Mouse (Mus musculus): ENCODE measurements around the gene Pak3. TPM values are rescaled to one million over a fixed set of nuclear protein-coding genes. Genes with fewer than 3 reads are reported as not detected.

Gene Pak3
- polyA plus RNA-seq, 1 experiment from 2014 or later, result 180 TPM

DNA sequence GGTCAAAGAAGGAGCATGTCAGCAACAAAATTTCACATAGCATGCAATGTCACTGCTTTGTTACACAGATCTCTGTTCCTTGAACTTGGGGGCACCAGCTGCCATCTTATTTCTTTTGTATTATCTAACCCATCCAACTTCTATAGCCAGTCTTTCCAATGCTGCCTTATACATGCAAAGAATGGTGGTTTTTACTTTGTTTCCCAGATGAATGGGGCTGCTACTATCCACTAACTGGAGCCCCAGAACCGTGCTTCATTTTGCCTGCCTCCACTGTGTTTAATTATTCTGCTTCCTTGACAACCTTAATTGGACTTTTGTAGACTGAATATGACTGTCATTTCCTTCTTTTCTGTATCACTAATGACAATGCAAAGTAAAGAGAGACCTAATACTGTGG is 126.4 kb downstream of the Pak3 start:
- peaks cover 3% of the 10 kb centered on the region; the same call in 1 of the 2 replicates for H3K27me3 ChIP-seq (replicated peaks; ENCODE audit: control insufficient read depth, insufficient read depth, low read length)
- no peak for ATAC-seq
- 9% methylated on average over 1 of the region's 1 CpGs for WGBS
- H3K4me2 ChIP-seq (ENCODE audit: low read length), result no peak overlapping the region
- no peak overlapping the region for H3K27ac ChIP-seq (ENCODE audit: low read length)
- H3K36me3 ChIP-seq (ENCODE audit: control insufficient read depth, insufficient read depth), result no peaks in the 10 kb centered on the region
- no peaks in the 10 kb centered on the region for H3K9me3 ChIP-seq (ENCODE audit: control insufficient read depth, low read length)
- peaks cover 4% of the 10 kb centered on the region; the same call in 1 of the 2 replicates for H3K4me1 ChIP-seq (replicated peaks; ENCODE audit: control insufficient read depth, insufficient read depth, low read length)
- no peak overlapping the region for H3K4me3 ChIP-seq (replicated peaks; ENCODE audit: low read length)
- no peak overlapping the region for H3K9ac ChIP-seq (replicated peaks; ENCODE audit: low read depth, low read length)

DNA sequence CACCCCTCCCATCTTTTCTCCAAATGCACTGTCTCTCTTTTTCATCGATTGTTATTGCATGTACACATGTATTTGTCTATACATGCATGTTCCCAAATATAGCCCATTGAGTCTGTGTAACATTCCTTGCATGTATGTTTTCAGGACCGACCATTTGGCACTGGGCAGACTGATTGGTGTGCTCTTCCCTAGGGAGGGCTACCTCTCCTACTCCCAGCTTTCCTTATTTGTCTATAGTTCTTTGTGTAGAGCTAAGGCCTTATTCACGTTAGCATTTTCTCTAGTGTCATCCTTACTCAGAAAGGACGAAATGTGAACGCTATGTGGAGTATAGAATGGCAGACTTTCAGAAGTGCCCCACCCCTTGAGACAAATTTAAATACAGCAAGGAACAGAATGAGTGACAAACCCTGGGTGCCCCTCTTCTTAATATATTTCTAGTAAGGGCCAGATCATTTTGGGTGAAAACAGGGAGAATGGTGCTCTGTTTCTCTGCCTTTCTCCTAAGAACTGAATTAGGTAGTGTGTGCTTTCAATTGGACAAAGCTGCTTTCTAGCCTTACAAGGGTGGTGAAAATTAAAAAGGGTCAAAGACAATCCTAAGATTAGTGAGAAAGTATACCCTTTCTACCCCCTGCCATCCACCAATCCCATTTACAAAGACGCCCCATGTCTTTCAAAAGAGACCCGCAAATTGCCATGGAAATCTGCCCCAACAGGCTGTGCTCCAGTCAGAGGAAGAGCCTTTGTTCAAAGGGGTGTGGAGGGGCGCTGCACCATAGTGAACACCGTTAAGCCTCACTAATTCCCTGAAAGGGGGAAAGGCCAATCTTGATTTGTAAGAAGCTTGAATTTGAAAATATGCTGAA is 136.2 kb downstream of the Pak3 start:
- Histone ChIP-seq H3K4me1 (replicated peaks; ENCODE audit: control insufficient read depth, insufficient read depth, low read length) (peaks cover 10% of the 10 kb centered on the region; the same call in 1 of the 2 replicates), H3K9me3 (ENCODE audit: control insufficient read depth, low read length) (no peaks in the 10 kb centered on the region), H3K9ac (replicated peaks; ENCODE audit: low read depth, low read length) (0 out of 2 replicates have a peak overlapping the region, but pooled peaks have one; percentile 17), H3K27me3 (replicated peaks; ENCODE audit: control insufficient read depth, insufficient read depth, low read length) (no peaks in the 10 kb centered on the region; the same call in 1 of the 2 replicates), H3K4me3 (replicated peaks; ENCODE audit: low read length) (no peak overlapping the region), H3K4me2 (ENCODE audit: low read length) (no peak overlapping the region), H3K36me3 (ENCODE audit: control insufficient read depth, insufficient read depth) (no peaks in the 10 kb centered on the region), H3K27ac (ENCODE audit: low read length) (peak overlapping the region; percentile 61)
- 22% methylated on average over 9 of the region's 9 CpGs for WGBS
- peak; percentile 91 for ATAC-seq

DNA sequence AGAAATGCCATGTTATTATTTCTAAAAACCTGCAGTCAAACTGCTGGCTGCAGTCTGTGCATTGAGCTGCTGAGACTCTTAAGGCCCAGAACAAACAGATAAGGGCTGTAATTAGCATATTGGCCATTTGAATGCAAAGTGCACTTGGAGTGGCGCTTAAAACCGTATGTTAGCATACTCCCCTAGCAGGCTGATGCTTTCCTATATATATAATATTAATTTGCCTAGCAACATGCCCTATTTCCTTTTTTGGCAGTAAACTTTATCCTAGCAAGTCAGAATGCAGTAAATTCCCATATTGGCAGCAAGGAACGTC is 136.7 kb downstream of the Pak3 start:
- Histone ChIP-seq H3K4me1 (replicated peaks; ENCODE audit: control insufficient read depth, insufficient read depth, low read length) (peaks cover 10% of the 10 kb centered on the region; the same call in 1 of the 2 replicates), H3K4me3 (replicated peaks; ENCODE audit: low read length) (no peak overlapping the region), H3K9me3 (ENCODE audit: control insufficient read depth, low read length) (no peaks in the 10 kb centered on the region), H3K27me3 (replicated peaks; ENCODE audit: control insufficient read depth, insufficient read depth, low read length) (no peaks in the 10 kb centered on the region; the same call in 1 of the 2 replicates), H3K27ac (ENCODE audit: low read length) (peak overlapping the region; percentile 61), H3K36me3 (ENCODE audit: control insufficient read depth, insufficient read depth) (no peaks in the 10 kb centered on the region), H3K9ac (replicated peaks; ENCODE audit: low read depth, low read length) (0 out of 2 replicates have a peak overlapping the region, but pooled peaks have one; percentile 17), H3K4me2 (ENCODE audit: low read length) (no peak overlapping the region)
- WGBS, result 13% methylated on average over 3 of the region's 3 CpGs
- ATAC-seq, result peak; percentile 79

DNA sequence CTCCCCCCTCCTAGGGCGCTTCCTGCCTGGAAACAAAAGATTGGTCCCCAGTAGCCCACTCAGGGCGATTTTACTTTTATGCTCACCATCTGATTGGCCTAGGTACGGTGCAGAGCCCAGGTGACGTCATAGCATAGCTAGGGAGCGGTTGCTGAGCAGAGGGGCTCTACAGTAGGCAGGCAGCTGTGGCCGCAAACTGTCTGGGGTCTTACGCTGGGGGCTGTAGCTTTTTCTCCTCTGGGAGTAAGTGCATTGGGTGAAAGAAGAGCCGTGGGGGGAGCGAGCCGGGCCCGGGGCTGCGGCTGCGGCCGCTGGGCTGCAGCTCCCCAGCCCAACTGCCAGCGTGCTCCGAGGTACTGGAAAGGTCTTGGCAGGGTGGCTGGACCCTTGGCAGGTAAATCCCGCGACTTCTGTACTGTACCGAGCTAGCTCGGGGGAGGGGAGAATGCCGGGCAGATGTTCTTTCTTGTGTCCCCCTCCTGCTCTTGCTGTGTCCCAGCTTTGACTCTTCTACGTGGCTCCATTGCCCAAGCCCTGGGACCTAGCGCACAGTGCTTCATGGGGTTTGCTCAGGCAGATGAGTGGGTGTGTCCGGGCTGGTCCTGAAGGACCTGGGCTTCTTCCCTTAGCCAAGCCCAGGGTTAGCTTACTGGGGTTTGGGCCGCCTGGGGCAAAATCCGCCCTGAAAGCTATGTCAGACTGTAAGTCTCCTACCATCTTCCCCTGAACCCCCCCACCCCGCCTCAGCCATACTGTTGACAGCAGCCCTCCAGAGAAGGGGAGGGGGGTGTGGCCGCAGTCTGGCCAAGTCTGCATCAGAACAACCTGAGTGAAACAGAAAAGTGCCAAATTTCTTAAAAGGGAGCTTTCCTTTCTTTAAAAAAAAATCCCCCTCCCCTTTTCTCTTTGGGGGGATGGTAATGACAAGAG is 146.1 kb downstream of the Pak3 start:
- Histone ChIP-seq H3K9ac (replicated peaks; ENCODE audit: low read depth, low read length) (peak overlapping the region; percentile 75), H3K36me3 (ENCODE audit: control insufficient read depth, insufficient read depth) (no peaks in the 10 kb centered on the region), H3K9me3 (ENCODE audit: control insufficient read depth, low read length) (no peaks in the 10 kb centered on the region), H3K27me3 (replicated peaks; ENCODE audit: control insufficient read depth, insufficient read depth, low read length) (0 out of 2 replicates have a peak, but pooled peaks cover 3% of the 10 kb centered on the region), H3K4me3 (replicated peaks; ENCODE audit: low read length) (peak overlapping the region; percentile 59), H3K4me2 (ENCODE audit: low read length) (peak overlapping the region; percentile 54), H3K4me1 (replicated peaks; ENCODE audit: control insufficient read depth, insufficient read depth, low read length) (peaks cover 4% of the 10 kb centered on the region; the same call in 1 of the 2 replicates), H3K27ac (ENCODE audit: low read length) (peak overlapping the region; percentile 77)
- ATAC-seq, result peak; percentile 99
- 20% methylated on average over 24 of the region's 28 CpGs for WGBS

DNA sequence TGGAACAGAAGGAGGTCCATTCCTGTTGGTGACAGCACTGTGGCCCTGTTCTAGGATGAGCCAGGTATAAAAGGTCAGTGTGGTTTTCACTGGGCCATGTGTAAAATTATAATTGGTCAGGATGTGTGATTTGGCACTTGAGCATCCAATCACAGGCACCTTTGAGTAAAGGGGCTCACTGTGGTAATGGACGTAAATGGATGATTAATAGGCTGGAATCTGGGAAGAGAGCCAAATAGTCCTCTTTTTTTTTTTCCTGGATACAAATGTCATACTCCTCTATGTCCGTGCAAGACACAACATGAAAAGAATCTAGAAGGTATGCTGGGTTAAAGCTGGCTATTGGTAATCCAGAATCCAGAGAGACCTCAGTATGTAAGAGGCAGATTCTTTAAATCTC is 147.4 kb downstream of the Pak3 start:
- Histone ChIP-seq H3K4me3 (replicated peaks; ENCODE audit: low read length) (peak overlapping the region; percentile 59), H3K4me1 (replicated peaks; ENCODE audit: control insufficient read depth, insufficient read depth, low read length) (peaks cover 4% of the 10 kb centered on the region; the same call in 1 of the 2 replicates), H3K36me3 (ENCODE audit: control insufficient read depth, insufficient read depth) (no peaks in the 10 kb centered on the region), H3K27me3 (replicated peaks; ENCODE audit: control insufficient read depth, insufficient read depth, low read length) (0 out of 2 replicates have a peak, but pooled peaks cover 3% of the 10 kb centered on the region), H3K9ac (replicated peaks; ENCODE audit: low read depth, low read length) (no peak overlapping the region), H3K27ac (ENCODE audit: low read length) (no peak overlapping the region), H3K4me2 (ENCODE audit: low read length) (peak overlapping the region; percentile 54), H3K9me3 (ENCODE audit: control insufficient read depth, low read length) (no peaks in the 10 kb centered on the region)
- no peak for ATAC-seq
- WGBS, result 26% methylated on average over 2 of the region's 2 CpGs

DNA sequence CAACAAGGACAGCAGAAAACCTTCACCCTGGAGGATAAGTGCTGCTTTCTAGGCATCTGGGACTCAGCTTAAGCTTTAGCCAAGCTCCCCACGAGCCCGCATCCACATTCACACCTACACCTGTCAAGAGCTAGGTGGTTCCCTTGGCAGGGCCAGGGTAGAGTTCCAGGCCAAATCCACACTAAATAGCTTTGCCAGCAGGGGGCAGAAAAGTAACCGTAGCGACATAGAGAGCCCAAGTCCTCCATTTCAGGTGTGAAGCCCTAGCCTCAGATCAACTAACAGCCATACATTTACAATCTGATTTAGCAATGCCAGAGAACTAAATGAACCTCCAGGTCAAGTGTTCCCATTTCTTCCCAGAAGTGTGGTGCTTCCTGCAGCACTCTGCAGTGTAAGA is 148.6 kb downstream of the Pak3 start:
- peaks cover 4% of the 10 kb centered on the region; the same call in 1 of the 2 replicates for H3K4me1 ChIP-seq (replicated peaks; ENCODE audit: control insufficient read depth, insufficient read depth, low read length)
- H3K9ac ChIP-seq (replicated peaks; ENCODE audit: low read depth, low read length), result no peak overlapping the region
- H3K9me3 ChIP-seq (ENCODE audit: control insufficient read depth, low read length), result no peaks in the 10 kb centered on the region
- ATAC-seq, result no peak
- no peak overlapping the region for H3K27ac ChIP-seq (ENCODE audit: low read length)
- WGBS, result 32% methylated on average over 4 of the region's 4 CpGs
- H3K4me2 ChIP-seq (ENCODE audit: low read length), result peak overlapping the region; percentile 35
- peak overlapping the region; percentile 14 for H3K4me3 ChIP-seq (replicated peaks; ENCODE audit: low read length)
- no peaks in the 10 kb centered on the region for H3K36me3 ChIP-seq (ENCODE audit: control insufficient read depth, insufficient read depth)
- 0 out of 2 replicates have a peak, but pooled peaks cover 3% of the 10 kb centered on the region for H3K27me3 ChIP-seq (replicated peaks; ENCODE audit: control insufficient read depth, insufficient read depth, low read length)

DNA sequence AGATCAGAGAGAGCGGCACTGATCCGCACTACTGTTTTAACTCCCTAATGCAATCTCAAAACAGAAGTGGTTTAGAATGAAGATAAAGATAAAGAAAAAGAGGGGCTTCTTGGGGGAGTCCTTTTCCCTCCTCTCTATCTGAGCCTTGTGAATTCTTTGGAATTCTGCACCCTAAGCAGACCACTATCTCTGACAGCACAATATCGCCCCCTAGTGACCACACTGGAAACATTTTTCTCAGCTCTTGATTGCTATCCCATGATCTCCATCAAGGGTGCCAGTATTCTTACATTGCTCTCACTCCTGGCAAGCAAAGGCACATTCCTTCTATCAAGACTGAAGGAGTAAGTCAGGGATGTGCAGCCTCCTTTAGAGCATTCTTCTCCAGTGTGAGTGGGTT is 149.9 kb downstream of the Pak3 start:
- no peaks in the 10 kb centered on the region for H3K36me3 ChIP-seq (ENCODE audit: control insufficient read depth, insufficient read depth)
- no peak overlapping the region for H3K4me3 ChIP-seq (replicated peaks; ENCODE audit: low read length)
- no peak overlapping the region for H3K4me2 ChIP-seq (ENCODE audit: low read length)
- peaks cover 4% of the 10 kb centered on the region; the same call in 1 of the 2 replicates for H3K4me1 ChIP-seq (replicated peaks; ENCODE audit: control insufficient read depth, insufficient read depth, low read length)
- 34% methylated on average over 3 of the region's 3 CpGs for whole genome bisulfite sequencing
- no peaks in the 10 kb centered on the region for H3K9me3 ChIP-seq (ENCODE audit: control insufficient read depth, low read length)
- H3K27me3 ChIP-seq (replicated peaks; ENCODE audit: control insufficient read depth, insufficient read depth, low read length), result 0 out of 2 replicates have a peak, but pooled peaks cover 3% of the 10 kb centered on the region
- no peak for ATAC-seq
- H3K27ac ChIP-seq (ENCODE audit: low read length), result no peak overlapping the region
- H3K9ac ChIP-seq (replicated peaks; ENCODE audit: low read depth, low read length), result no peak overlapping the region

DNA sequence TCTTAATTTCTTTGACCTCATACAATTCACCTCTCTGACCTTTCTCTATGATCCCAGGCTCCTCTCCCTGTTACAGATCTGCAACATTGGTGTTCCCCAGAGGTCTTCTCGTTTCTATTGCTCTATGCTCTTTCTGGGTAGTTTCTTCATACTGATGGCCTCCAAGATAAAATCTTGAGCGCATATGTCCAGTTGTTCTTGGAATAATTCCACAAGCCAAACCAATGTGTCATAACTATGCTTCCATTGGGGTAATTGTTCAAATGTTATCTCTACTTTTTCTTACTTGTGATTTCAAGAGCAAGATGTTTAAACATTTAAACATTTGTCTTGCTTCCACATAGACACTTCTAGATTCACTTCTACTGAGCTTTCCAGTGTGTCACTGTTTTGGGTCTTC is 160.2 kb downstream of the Pak3 start:
- no peak for ATAC-seq
- Histone ChIP-seq H3K9me3 (ENCODE audit: control insufficient read depth, low read length) (no peaks in the 10 kb centered on the region), H3K27ac (ENCODE audit: low read length) (no peak overlapping the region), H3K4me3 (replicated peaks; ENCODE audit: low read length) (no peak overlapping the region), H3K36me3 (ENCODE audit: control insufficient read depth, insufficient read depth) (no peaks in the 10 kb centered on the region), H3K4me1 (replicated peaks; ENCODE audit: control insufficient read depth, insufficient read depth, low read length) (no peaks in the 10 kb centered on the region), H3K4me2 (ENCODE audit: low read length) (no peak overlapping the region), H3K9ac (replicated peaks; ENCODE audit: low read depth, low read length) (no peak overlapping the region), H3K27me3 (replicated peaks; ENCODE audit: control insufficient read depth, insufficient read depth, low read length) (no peaks in the 10 kb centered on the region)
- WGBS, result 85% methylated on average over 2 of the region's 2 CpGs

DNA sequence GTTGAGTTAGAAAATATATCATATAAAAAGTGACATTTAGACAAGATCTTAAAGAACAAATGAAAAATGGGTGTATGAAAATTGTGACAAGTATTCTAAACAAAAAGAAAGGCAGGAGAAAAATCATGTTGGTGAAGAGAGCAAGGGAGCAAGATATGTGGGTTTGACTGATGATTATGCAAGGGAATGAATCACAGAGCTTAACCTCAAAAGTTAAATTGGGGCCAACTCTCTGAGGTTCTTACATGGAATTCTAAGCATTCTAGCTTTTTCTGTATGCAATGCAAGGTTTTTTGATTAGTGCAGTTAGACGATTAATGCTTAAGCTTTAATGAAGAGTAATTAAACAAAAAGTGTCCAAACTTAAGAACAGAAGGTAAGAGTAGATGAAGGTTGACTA is 203.9 kb downstream of the Pak3 start:
- Histone ChIP-seq H3K9me3 (ENCODE audit: control insufficient read depth, low read length) (no peaks in the 10 kb centered on the region), H3K4me3 (replicated peaks; ENCODE audit: low read length) (no peak overlapping the region), H3K9ac (replicated peaks; ENCODE audit: low read depth, low read length) (no peak overlapping the region), H3K4me2 (ENCODE audit: low read length) (no peak overlapping the region), H3K4me1 (replicated peaks; ENCODE audit: control insufficient read depth, insufficient read depth, low read length) (no peaks in the 10 kb centered on the region), H3K36me3 (ENCODE audit: control insufficient read depth, insufficient read depth) (no peaks in the 10 kb centered on the region), H3K27ac (ENCODE audit: low read length) (no peak overlapping the region), H3K27me3 (replicated peaks; ENCODE audit: control insufficient read depth, insufficient read depth, low read length) (no peaks in the 10 kb centered on the region)
- WGBS, result 69% methylated on average over 1 of the region's 1 CpGs
- no peak for ATAC-seq

All from forebrain, embryonic 16.5 days (tissue).